Mouse (Mus musculus) heart, postnatal 0 days (tissue): ENCODE measurements at regions not wholly inside any gene's neighbourhood (a gene's known extent, or its start where the extent isn't known, plus 50 kb on each side); places are given as distances from the start of the nearest gene placed in this dataset.

Experiments
- CTCF ChIP-seq: IDR thresholded peaks from 2 replicates; pipeline ENCODE4 v1.5.1; 2016; ENCODE audit warnings: antibody characterized with exemption, control low read depth, low read depth
- EP300 ChIP-seq: IDR thresholded peaks from 2 replicates; pipeline ENCODE4 v1.6.1; 2016; ENCODE audit warnings: antibody characterized with exemption, low read depth

GRCm38 (mm10) chr2:84252076-84252475, 173.1 kb downstream of the Calcrl start:
- no peak for TF ChIP-seq EP300
- TF ChIP-seq CTCF: no peak
